Mouse (Mus musculus) thymus, postnatal 10 days (tissue): Measurements from ENCODE around the gene Ifnar2.

Source experiments
- DNase-seq, 2 experiments: peaks; one replicate each; pipeline ENCODE4 v3.0.0; 2021; ENCODE audit warnings: low spot score in 2 of 2

Ifnar2 gene

DNA sequence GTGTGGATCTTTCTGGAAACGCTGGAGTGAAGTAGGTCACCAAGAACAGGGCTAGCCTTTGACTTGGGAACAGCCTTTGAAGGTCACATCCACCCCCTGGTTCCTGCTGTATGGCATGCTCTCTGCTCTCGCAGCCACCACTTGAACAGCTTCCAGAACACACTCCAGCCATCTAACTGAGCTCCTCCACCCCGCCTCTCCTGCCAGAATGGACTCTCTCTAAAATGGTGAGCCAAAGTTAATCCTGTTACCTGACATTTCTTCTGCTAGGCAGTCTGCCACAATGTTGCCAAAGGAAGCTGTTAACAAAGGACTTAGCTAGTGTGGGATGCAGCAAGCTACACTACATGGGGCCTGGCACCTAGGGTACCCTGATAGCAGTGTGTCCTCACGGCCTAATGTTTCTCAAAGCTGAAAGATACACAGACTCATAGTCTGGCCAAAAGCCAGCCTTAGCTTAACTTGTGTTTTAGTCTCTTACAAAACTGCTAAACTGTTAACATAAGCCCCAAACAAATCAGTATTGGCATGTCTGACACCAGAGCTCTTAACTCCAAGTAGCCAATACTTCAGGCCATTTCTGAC, 22.3 kb downstream of the Ifnar2 start:
- no peak for DNase-seq

DNA sequence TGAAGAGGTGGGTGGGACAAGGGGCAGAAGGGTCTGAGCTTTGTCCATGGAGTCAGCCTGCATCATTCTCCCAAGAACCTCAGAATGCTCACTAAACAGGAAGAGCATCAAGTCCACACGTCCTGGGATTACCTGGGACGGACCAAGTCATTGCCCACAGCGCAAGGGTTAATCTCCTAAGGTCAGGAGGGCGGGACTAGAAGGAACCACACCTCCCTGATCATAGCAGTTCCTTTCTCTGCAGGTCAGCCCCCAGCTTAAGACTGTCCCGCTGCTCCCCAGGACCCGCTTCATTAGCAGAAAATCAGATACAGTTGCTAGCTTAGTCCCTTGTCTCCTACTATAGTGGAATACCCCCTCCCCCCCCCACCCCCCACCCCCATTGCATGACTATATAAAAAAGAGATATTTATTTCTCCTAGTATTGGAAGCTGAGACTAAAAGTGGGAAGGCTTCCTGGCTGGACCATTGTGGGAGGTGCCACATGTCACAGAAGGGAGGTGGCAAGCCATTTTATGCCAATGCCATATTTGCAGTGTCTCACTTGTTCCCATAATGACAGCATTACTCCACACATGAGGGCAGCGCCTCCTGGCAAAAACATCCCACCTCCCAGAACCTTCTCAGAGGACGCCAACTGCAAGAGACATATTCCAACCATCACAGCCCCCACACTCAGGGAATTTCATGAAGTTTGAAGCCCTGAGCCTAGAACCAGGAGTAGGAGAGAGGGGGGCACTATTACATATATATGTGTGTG, 23.2 kb downstream of the Ifnar2 start:
- no peak for DNase-seq

DNA sequence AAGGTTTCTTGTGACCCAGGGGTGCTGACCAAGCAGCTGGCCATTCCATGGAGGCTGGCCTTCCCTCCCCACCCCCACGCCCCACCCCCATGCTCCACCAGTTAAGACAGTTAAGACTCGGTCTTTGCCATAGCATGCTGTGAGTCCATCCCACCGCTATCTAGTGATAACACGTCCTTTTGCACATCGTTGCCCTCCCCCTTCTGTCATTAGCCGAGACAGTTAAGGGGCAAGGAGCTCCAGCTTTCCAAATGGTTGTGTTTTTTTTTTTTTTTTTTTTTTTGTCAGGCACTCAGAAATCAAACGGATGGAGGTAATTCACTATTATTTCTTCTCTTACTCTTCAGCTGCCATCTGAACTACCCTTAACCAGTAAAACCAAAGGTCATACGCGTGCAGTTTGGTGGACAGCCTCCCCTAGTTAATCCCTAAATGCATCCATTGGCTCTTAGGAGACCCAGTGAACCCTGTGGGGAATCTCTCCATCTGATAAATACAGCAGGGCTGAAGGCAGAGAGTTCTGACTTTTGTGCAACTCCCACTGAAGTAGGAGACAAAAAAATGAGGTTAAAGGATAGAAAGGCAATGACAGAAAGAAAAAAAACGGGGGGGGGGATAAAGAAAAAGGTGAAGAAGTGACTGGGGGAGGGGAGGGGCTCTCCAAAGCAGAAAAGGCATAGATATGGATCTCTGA, 24.4 kb downstream of the Ifnar2 start:
- DNase-seq: no peak

DNA sequence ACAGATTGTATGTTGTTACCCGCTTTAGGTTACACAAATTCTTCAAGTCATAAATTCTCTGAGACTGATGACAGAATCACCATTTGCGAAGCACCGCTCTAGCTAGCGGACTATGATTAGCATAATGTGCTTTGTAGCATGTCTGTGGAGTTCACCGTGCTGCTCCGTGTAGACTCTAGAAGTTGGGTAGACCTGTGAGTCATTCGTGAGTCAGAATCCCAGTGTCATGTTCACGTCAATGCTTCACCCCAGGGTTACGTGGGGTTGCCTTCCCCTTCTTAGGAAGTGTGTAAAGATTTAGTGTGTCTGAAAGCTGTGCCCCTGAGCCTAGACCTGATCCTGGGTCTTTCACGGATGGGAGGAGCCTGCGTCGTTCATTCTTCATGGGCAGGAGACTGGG, 25.4 kb downstream of the Ifnar2 start:
- no peak for DNase-seq

DNA sequence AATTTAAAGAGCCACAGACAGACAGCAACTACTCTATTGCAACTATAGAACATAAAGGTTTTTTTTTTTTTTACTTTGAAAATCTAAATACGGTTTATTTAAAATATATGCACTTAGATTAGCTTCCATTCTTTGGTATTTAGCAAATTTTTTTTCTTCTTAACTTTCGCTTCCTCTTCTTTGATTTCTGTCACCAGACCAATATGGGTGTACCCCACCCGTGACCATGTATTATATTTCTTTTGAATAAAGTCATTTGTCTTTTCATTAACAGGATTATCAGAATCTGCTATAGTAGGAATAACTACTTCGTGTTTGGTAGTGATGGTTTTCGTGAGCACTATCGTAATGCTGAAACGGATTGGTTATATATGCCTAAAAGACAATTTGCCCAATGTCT, 26.4 kb downstream of the Ifnar2 start:
- no peak for DNase-seq

DNA sequence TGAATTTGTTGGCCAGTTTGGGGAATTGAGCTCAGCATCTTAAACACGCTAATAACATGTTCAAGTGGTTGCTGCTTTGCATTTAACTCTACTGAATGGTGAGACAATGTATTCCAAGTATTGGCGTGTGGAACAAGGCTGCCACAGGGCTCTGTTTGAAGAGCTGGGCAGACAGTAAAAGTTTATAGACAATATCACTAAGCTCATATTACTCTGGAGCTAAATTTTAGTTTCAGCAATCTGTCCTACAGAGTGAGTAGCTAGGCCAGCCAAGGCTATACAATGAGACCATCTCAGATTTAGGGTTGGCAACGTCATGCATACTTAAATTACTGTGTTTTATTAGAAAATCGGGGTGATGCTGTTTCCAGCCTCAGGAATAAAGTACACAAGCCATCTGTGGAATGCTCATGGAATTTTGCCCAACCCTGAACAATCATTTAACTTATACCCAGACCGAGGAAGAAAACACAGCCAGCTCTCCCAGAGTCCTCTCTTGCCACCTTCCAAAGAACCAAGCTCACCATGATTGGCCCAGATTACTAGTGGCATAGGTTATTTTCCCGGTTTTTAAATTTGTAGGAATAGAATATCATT, 29.1 kb downstream of the Ifnar2 start:
- DNase-seq: no peak

DNA sequence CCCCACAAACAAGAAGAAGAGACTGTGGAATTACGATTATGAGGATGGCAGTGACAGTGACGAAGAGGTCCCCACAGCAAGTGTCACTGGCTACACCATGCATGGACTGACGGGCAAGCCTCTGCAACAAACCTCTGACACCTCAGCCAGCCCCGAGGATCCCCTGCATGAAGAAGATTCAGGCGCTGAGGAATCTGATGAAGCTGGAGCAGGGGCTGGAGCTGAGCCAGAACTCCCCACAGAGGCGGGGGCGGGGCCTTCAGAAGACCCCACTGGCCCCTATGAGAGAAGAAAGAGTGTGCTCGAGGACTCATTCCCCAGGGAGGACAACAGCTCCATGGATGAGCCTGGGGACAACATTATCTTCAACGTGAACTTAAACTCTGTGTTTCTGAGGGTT, 31.2 kb downstream of the Ifnar2 start:
- no peak for DNase-seq

DNA sequence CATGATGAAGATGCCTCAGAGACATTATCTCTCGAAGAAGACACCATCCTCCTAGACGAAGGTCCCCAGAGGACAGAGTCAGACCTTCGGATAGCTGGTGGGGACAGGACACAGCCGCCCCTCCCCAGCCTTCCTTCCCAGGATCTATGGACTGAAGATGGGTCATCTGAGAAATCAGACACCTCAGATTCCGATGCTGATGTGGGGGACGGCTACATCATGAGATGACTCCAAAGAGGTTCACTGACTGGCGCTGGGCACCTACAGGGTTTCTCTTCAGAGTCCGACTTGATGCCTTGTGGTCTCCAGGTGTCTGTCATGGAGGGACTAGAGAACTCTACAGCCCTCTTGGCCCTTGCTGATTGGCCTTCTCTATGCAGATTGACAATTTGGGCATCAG, 31.6 kb downstream of the Ifnar2 start:
- no peak for DNase-seq

DNA sequence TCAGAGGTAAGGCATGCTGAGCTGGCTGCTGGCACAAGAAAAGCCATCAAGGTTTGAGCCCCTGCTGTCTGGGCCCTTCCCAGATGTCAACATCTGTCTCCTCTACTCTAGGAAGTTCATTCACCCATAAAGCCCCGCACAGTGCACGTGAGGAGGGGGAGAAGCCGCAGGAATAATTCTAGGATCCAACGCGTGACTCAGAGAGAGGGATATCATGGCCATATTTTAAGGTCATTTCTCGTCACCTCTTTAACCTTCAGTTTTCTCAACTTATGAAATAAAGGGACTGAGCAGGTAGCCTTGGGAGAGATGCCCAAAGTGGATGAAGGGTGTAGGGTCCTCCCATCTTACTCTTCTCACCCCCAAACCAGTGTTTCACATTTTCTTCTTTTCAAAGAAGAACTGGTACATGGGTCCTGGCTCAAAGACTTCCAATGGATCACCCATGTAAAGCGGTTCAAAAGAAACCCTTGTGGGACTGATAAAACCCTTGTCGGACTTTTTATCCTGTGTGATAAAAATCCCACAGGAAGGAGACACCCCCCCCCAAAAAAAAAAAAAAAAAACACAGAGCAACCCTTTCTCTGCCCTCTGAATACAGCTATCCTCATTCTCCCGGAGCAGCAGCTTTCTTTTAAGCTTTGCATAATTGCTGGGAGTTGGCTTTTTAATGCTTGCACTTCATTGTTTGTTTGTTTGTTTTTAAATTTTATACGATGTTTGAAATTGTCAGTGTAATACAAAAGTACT, 32.4 kb downstream of the Ifnar2 start:
- DNase-seq: no peak

DNA sequence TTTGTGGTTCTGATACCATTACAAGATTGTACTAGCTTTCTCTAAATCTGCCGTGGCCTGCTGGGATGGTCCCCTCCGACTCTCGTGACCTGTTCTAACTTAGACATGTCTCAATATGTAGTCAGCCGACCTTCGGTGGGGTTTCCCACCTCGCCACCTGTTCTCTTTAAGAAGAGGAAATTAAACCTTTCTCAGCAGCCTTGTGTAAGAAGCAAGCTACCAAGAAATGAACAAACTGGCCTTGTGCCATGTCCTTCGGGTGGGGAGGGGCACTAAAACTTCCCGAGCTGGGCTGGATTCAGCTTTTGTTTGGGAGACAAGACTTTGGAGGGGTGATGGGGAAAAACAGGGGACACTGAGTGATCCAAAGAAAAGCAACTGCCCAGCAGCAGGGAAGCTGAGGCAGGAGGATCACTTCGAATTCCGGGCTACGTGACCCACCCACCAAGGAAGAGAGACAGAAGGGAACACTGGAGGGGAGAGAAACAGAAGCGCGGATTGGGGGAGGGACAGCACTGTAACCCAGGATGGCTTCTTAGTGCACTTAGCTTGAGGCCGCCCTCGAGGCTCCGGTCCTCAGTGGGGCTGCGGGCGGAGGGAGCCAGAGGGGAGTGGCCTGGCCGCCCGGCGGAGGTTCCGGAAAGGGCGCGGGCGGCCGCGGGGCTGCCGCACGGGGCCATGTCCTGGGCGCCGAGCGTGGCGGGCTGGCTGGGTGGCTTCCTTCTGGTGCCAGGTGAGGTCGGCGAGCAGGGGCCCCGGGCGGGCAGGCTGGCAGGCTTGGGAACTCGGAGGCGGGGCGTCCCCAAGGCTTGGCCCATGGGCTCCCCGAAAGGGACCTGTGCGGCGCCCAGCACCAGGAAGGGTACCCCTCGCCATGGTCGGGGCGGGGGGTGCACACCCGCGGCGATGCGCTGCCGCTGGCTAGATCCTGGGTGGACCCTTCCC, 33.3 kb downstream of the Ifnar2 start, which contains the start of gene Il10rb:
Gene Il10rb, plus strand, starts transcription at position 525 of the 945 bp plus-strand sequence.
- peak; percentile 62 to 69 for DNase-seq

DNA sequence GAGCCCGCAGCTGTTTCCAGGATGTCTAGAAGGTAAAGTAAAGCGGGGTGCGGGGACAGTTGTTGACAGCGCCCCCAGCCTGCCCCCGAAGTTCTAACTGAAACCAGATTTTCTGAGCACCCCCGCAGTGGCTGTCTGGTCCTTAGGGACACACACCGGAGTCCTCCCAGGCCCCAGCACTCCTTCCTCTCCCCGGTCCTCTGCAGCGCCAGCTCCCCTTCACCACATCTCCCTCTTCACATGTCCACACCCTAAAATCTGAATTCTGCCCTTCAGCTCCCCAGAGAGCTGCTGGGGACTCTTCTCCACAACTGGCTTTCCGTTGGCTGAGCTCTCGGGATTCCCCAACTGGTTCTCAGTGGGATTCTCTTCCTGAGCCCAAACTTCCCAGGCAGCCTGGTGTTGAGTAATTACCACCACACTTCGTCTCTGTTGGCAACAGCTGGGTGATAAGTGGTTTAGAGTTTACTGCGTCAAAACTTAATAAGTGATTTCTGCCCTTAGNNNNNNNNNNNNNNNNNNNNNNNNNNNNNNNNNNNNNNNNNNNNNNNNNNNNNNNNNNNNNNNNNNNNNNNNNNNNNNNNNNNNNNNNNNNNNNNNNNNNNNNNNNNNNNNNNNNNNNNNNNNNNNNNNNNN, 34.1 kb downstream of the Ifnar2 start:
- peak in 1 of 2 experiments; percentile 9 for DNase-seq

DNA sequence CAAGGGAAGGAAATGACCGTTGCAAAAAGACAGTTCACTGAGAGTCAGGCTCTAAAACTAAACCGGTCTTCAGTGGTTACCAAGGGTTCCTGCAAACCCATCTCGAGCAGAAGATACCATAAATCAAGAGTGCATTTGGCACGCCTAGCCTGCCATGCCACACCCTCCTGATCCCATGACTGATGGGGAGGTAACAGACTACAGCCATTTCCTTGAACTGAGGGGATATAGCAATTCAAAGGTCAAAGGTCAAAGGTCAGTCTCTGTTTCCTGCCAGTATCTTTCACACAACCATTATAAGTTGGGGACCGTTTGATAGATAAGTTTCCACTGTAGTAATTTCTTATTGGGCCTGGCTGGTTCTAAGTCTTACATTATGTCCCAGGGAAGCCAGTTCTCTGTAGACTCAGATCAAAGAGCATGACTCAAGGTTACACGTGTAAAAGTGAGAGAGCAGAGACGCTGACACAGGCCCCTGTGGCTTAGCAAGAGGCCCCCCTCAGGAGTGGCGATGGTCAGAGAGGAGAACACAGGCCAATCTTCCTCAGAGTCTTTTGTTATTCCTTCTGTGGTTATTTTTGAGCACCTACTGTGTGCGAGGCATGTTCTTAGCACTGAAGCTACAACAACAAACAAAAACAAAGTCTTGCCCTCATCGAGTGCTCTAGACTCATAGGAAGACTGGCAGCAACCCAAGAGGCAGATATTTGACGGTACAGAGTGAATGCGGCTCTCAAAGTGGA, 40.7 kb downstream of the Ifnar2 start:
- no peak for DNase-seq

DNA sequence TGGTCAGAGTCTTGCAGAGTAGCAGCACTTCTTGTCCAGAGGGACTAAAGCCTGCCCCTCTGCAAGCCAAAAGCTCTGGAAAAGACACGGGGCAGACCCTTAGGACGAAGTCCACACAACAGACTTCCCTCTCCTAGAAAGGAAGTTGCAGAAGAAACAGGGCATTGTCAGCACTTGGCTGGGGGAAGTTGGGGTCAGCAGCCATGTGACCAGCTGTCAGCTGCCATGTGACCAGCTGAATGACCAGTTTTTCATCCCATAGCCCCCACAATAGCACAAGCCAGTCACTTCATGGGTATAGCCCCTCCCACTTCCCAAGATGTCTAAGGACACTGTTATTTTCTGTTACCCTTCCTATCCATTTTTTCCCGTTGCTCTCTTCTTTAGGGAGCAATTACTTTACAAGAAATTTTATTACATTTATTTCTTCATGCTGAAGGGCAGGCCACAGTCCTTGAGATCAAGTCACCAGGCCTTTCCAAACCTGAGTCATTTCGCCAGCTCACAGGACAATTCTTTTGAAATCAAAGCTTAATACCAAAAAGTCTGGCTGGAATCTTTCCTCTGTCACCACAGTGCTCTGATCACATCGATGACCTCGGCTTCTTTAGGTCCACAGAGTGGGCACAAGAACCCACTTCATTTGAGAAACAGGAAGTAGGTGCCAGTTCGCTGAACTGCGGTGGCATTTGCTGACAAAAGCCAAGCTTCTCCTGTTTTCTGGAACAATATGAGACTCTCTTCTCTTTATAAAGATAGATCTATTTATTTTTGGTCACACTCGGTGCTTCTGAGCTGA, 43.0 kb downstream of the Ifnar2 start:
- DNase-seq: no peak

DNA sequence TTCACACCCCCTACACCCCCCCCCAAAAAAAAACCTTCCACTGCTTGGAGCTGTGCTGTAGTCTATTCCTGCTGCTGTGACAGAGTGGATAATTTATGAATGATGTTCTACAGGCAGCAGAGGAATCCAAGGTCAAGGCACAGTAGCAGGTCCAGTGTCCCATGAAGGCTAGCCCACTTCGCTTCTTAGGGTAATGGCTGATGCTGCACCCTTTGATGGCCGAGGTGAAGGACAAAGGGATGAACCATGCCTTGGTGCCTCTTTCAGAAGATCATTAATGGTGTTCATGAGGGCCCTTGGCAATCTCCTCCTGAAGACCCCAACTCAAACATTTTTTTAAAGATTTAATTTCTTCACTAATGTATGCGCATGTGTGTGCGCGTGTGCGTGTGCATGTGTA, 43.8 kb downstream of the Ifnar2 start:
- DNase-seq: no peak

DNA sequence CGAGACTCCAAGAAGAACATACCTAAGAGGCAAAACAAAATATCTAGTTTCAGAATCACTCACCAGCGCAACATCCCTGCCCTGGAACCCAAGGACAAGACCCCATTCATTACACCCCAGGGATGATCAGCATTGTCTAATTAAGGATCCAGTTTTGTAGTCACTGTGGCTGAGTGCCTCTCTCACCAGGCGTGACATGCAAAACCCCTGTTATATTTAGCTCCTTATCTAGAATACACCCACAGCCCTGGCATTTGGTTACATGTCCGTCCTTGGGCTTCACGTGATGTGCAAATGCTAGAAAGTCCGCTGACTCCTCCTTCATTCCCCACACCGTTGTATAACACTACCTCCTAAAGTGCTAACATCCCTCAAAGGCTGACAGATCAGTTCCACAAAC, 44.4 kb downstream of the Ifnar2 start:
- DNase-seq: no peak

DNA sequence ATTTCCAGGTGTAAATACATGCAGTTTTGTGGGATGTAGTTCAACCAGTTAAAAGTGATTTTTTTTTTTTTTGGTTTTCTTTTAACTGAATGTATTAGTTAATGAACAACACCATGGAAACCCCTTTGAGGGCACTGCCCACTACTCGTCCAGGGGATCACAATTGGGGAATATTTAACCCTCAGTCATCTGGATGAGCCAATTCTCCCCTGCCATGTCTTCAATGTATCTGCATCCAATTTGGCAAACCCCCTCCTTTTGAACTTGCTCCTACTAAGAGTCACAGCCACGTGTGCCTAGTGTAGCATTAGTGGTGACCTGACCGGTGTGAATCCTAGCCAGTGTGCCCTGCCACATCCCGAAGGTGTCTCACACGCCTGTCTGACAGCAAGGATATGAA, 45.9 kb downstream of the Ifnar2 start:
- no peak for DNase-seq

DNA sequence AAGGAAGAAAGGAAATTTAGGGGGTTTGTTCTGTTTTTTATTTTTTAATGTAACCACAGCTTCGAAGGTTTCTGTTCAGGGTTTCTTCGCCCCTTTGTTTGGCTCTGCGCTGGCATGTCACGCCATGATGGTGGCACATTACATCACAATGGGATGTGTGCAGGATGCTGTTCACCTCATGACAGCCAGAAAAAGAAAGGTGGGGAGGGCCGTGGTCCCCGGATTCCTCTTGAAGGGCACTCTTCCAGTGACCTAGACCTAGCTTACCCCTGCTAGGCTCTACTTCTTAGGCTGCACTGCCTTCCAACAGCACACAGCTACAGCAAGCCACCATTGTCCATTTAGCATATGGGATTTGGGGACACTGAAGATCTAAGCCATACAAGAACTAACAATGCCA, 53.2 kb downstream of the Ifnar2 start:
- DNase-seq: no peak

DNA sequence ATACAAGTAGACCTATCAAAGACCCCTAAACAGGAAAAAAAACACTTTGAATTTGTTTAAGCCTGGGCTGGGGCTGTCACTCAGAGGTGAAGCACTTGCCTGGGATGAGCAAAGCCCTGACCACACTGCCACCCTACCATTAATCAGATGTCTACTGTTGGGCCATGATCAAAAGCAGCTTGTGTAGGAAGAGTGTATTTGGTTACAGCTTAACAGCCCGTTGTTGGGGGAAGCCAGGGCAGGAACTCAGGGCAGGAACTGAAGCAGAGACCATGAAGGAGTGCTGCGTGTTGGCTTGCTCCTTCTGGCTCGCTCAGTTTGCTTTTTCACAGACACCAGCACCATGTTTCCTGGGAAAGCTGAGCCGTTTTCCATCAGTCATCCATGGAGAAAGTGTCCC, 54.0 kb downstream of the Ifnar2 start:
- no peak for DNase-seq

DNA sequence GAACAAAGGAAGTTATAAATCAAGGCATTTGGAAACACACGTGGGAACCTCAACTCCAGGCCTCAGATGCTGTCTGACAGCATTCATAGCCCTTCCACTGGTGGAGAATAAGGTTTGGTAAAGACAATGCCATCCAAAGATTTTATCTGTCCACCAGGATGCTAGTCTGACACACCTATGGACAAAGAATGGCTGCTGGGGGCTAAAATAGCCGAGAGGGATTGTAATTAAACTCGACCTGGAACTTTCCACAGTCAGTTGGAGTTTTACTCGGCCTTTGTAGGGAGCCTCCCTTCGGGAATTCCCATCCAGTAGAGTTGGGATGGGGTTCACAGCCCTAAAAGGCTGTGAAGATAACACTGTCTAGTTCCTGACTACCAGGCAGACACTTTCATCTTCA, 54.9 kb downstream of the Ifnar2 start:
- no peak for DNase-seq
